Comparison of ENCODE assay signal across 14 mouse cellular contexts in the genomic region with DNA sequence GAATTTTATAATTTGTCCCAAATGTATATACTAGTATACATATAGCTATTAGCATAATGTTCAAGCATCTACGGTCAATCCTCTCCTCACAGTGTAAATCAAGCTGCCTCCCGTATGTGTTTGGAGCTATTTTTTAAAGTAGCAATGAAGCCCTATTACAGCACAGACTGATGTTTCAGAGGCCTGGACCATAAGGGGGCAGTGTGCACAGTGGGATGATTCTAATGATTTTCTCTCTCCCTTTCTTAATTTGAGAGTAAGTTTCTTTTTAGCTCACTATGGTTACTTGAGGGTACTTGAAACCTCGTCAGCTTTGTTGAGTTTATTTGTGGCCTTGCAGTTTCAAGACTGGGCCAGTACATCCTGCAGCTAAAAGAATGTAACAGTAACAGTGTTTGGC. TPM values are rescaled to one million over a fixed set of nuclear protein-coding genes. Genes with fewer than 3 reads are reported as not detected.
DNase-seq lines count a peak whose midpoint lies in the region; ATAC-seq and TF ChIP-seq lines count a peak whose summit lies in the region.
"Had no signal": no experiment of that assay in that cellular context is flagged by ENCODE, and none has a peak within 500 bp of the region (broad histone marks: within the 10 kb centered on the region; RNA-seq: fewer than 3 reads in every experiment).

No protein-coding gene starts in this region.

- H3K36me3 ChIP-seq in heart, adult 2 months (ENCODE audit: control insufficient read depth, insufficient read depth, low read length) = no peaks in the 10 kb centered on the region
- no peaks in the 10 kb centered on the region for H3K36me3 ChIP-seq in heart, embryonic 11.5 days (ENCODE audit: control insufficient read depth, insufficient read depth, low read length)
- no peaks in the 10 kb centered on the region for H3K36me3 ChIP-seq in lung, postnatal 0 days (ENCODE audit: insufficient read depth, low read length)
- no peaks in the 10 kb centered on the region for H3K36me3 ChIP-seq in embryonic facial prominence, embryonic 14.5 days (ENCODE audit: control insufficient read depth, insufficient read depth, low read length)
- H3K36me3 ChIP-seq in forebrain, embryonic 12.5 days (replicated peaks) = no peaks in the 10 kb centered on the region

- peak; percentile 54 for TF ChIP-seq CTCF in heart, adult 2 months (IDR thresholded peaks at IDR 0.05)
- TF ChIP-seq CTCF in lung, postnatal 0 days (IDR thresholded peaks at IDR 0.05) = peak; percentile 47
- no peak for TF ChIP-seq CTCF in lung, adult 2 months (IDR thresholded peaks at IDR 0.05; ENCODE audit: insufficient read depth, low read length)

- ATAC-seq in heart, embryonic 11.5 days (replicated peaks; ENCODE audit: insufficient number of reproducible peaks, low FRiP score, low TSS enrichment) = no peak
- ATAC-seq in lung, postnatal 0 days = no peak
- no peak for ATAC-seq in embryonic facial prominence, embryonic 14.5 days (ENCODE audit: low read depth)
- no peak for ATAC-seq in forebrain, embryonic 12.5 days (ENCODE audit: low FRiP score)
- ATAC-seq: Patski had no signal

- H3K4me2 ChIP-seq in heart, embryonic 11.5 days = no peak overlapping the region
- no peak overlapping the region for H3K4me2 ChIP-seq in lung, postnatal 0 days (replicated peaks; ENCODE audit: low read depth, low read length)
- H3K4me2 ChIP-seq in embryonic facial prominence, embryonic 14.5 days (ENCODE audit: low read depth, low read length) = no peak overlapping the region
- no peak overlapping the region for H3K4me2 ChIP-seq in forebrain, embryonic 12.5 days

- H3K9me3 ChIP-seq in heart, embryonic 11.5 days (replicated peaks; ENCODE audit: control insufficient read depth, low read length) = no peaks in the 10 kb centered on the region
- H3K9me3 ChIP-seq in lung, postnatal 0 days (ENCODE audit: low read length) = no peaks in the 10 kb centered on the region
- no peaks in the 10 kb centered on the region for H3K9me3 ChIP-seq in embryonic facial prominence, embryonic 14.5 days (ENCODE audit: control insufficient read depth, low read length)
- no peaks in the 10 kb centered on the region for H3K9me3 ChIP-seq in forebrain, embryonic 12.5 days
- H3K9me3 ChIP-seq: megakaryocyte, embryonic 14.5 days had no signal

- TF ChIP-seq EP300 in heart, adult 2 months (IDR thresholded peaks at IDR 0.05; ENCODE audit: insufficient read depth, low read depth, low read length) = no peak
- no peak for TF ChIP-seq EP300 in lung, postnatal 0 days (IDR thresholded peaks at IDR 0.05)

- WGBS in heart, adult 2 months = 64% methylated on average over 3 of the region's 3 CpGs
- 71% methylated on average over 3 of the region's 3 CpGs for WGBS in heart, embryonic 11.5 days (ENCODE audit: insufficient replicate concordance)
- 54% methylated on average over 3 of the region's 3 CpGs for WGBS in lung, postnatal 0 days
- WGBS in lung, adult 2 months = 64% methylated on average over 3 of the region's 3 CpGs
- 60% methylated on average over 3 of the region's 3 CpGs for WGBS in embryonic facial prominence, embryonic 14.5 days
- WGBS in forebrain, embryonic 12.5 days = 69% methylated on average over 3 of the region's 3 CpGs

- H3K4me1 ChIP-seq in heart, adult 2 months (ENCODE audit: control insufficient read depth, insufficient read depth, low read length) = peaks cover 2% of the 10 kb centered on the region; the same call in 1 of the 2 replicates
- no peaks in the 10 kb centered on the region; the same call in 1 of the 2 replicates for H3K4me1 ChIP-seq in heart, embryonic 11.5 days (ENCODE audit: control insufficient read depth, insufficient read depth, low read length)
- no peaks in the 10 kb centered on the region for H3K4me1 ChIP-seq in lung, postnatal 0 days (ENCODE audit: insufficient read depth, low read depth, low read length)
- no peaks in the 10 kb centered on the region for H3K4me1 ChIP-seq in lung, adult 2 months (ENCODE audit: control insufficient read depth, insufficient read depth, low read length)
- H3K4me1 ChIP-seq in embryonic facial prominence, embryonic 14.5 days (ENCODE audit: control insufficient read depth, insufficient read depth, low read length) = no peaks in the 10 kb centered on the region
- H3K4me1 ChIP-seq in forebrain, embryonic 12.5 days = no peaks in the 10 kb centered on the region

- no peaks in the 10 kb centered on the region for H3K27me3 ChIP-seq in heart, adult 2 months (ENCODE audit: control insufficient read depth, insufficient read depth, low read length)
- no peaks in the 10 kb centered on the region for H3K27me3 ChIP-seq in heart, embryonic 11.5 days (ENCODE audit: control insufficient read depth, insufficient read depth, low read length)
- no peaks in the 10 kb centered on the region for H3K27me3 ChIP-seq in lung, postnatal 0 days (replicated peaks; ENCODE audit: insufficient read depth, low read length)
- H3K27me3 ChIP-seq in embryonic facial prominence, embryonic 14.5 days (replicated peaks; ENCODE audit: control insufficient read depth, insufficient read depth, low read length) = no peaks in the 10 kb centered on the region
- no peaks in the 10 kb centered on the region for H3K27me3 ChIP-seq in forebrain, embryonic 12.5 days
- H3K27me3 ChIP-seq: Patski had no signal

- no peak for TF ChIP-seq POLR2A in heart, adult 2 months (IDR thresholded peaks at IDR 0.05; ENCODE audit: insufficient read depth, low read depth, low read length)
- no peak for TF ChIP-seq POLR2A in lung, adult 2 months (IDR thresholded peaks at IDR 0.05; ENCODE audit: borderline replicate concordance, extremely low read depth, low read depth, low read length)

- H3K4me3 ChIP-seq in heart, adult 2 months = no peak overlapping the region
- no peak overlapping the region for H3K4me3 ChIP-seq in heart, embryonic 11.5 days (ENCODE audit: low read depth, low read length)
- H3K4me3 ChIP-seq in lung, postnatal 0 days (ENCODE audit: low read depth, low read length) = no peak overlapping the region
- no peak overlapping the region for H3K4me3 ChIP-seq in lung, adult 2 months (replicated peaks; ENCODE audit: extremely low read depth, low read depth, low read length)
- no peak overlapping the region for H3K4me3 ChIP-seq in embryonic facial prominence, embryonic 14.5 days (ENCODE audit: low read depth, low read length)
- no peak overlapping the region for H3K4me3 ChIP-seq in forebrain, embryonic 12.5 days (replicated peaks)
- H3K4me3 ChIP-seq: megakaryocyte, embryonic 14.5 days had no signal

- H3K27ac ChIP-seq in heart, adult 2 months = no peak overlapping the region
- H3K27ac ChIP-seq in heart, embryonic 11.5 days (ENCODE audit: low read depth, low read length) = no peak overlapping the region
- H3K27ac ChIP-seq in lung, postnatal 0 days (ENCODE audit: low read length) = no peak overlapping the region
- H3K27ac ChIP-seq in embryonic facial prominence, embryonic 14.5 days (replicated peaks; ENCODE audit: low read depth, low read length) = no peak overlapping the region
- H3K27ac ChIP-seq in forebrain, embryonic 12.5 days = no peak overlapping the region

- no peak for DNase-seq in heart, adult 2 months
- peak; percentile 7 for DNase-seq in lung, postnatal 0 days (ENCODE audit: low spot score)
- no peak for DNase-seq in lung, adult 2 months
- peak; percentile 16 for DNase-seq in embryonic facial prominence, embryonic 14.5 days (ENCODE audit: low spot score)
- peak; percentile 6 for DNase-seq in spleen, adult 12 weeks (ENCODE audit: low spot score)
- no peak for DNase-seq in cerebellum, adult 11 months
- DNase-seq: cerebellum, adult 18-20 months; right cerebral cortex, postnatal 25 days had no signal

- intact Hi-C loops in heart, adult 2 months (cut with DNase I) = loop anchor here (10.0 kb wide), 1 partner anchor 103 kb away; no protein-coding TSS in a partner anchor

- no peak overlapping the region for H3K9ac ChIP-seq in heart, adult 2 months (ENCODE audit: low read depth, low read length)
- no peak overlapping the region for H3K9ac ChIP-seq in heart, embryonic 11.5 days (ENCODE audit: low read depth, low read length)
- H3K9ac ChIP-seq in lung, postnatal 0 days (replicated peaks; ENCODE audit: low read depth) = no peak overlapping the region
- no peak overlapping the region for H3K9ac ChIP-seq in embryonic facial prominence, embryonic 14.5 days (ENCODE audit: low read depth, low read length)
- H3K9ac ChIP-seq in forebrain, embryonic 12.5 days = no peak overlapping the region

- no peaks in the 10 kb centered on the region for H3K79me2 ChIP-seq in heart, adult 2 months (replicated peaks; ENCODE audit: control insufficient read depth, insufficient read depth, low read length)

RNA-seq across cellular contexts. Expression of a gene that starts 1.1 kb away (rescaled TPM):
- not detected for total RNA-seq in heart, adult 2 months (2021)
- not detected in 2 replicates for polyA plus RNA-seq in heart, adult 2 months (2012; rRNA removed)
- polyA plus RNA-seq in heart, embryonic 11.5 days (2014; fragmentation: Nextera tagmentation; extraction: Ambion mirVana) = not detected in 2 replicates
- 0.13 TPM in 1 of 2 replicates, not detected in the other for polyA plus RNA-seq in lung, postnatal 0 days (2015; fragmentation: Nextera tagmentation; extraction: Ambion mirVana)
- not detected in 2 replicates for polyA plus RNA-seq in lung, adult 2 months (2012; rRNA removed)
- not detected in 2 replicates for polyA plus RNA-seq in embryonic facial prominence, embryonic 14.5 days (2014; fragmentation: Nextera tagmentation; extraction: Ambion mirVana)
- polyA plus RNA-seq in forebrain, embryonic 12.5 days (2016; fragmentation: Nextera tagmentation; extraction: Ambion mirVana) = not detected in 2 replicates
- total RNA-seq: granulocyte monocyte progenitor cell, adult 5-6 weeks; layer of hippocampus, postnatal 14 days had no signal
- polyA plus RNA-seq: Patski had no signal

Comparison
In these comparisons a context has a peak if more than half of its experiments do, and no peak if none do; other contexts are left out.
1. DNase-seq: peak in lung, postnatal 0 days (single experiment), embryonic facial prominence, embryonic 14.5 days (single experiment) and spleen, adult 12 weeks (single experiment); none in heart, adult 2 months (0 of 2), lung, adult 2 months (single experiment) and cerebellum, adult 11 months (single experiment).